Mouse (Mus musculus): ENCODE measurements around the gene Ctnnd2.

The Ctnnd2 gene

DNA sequence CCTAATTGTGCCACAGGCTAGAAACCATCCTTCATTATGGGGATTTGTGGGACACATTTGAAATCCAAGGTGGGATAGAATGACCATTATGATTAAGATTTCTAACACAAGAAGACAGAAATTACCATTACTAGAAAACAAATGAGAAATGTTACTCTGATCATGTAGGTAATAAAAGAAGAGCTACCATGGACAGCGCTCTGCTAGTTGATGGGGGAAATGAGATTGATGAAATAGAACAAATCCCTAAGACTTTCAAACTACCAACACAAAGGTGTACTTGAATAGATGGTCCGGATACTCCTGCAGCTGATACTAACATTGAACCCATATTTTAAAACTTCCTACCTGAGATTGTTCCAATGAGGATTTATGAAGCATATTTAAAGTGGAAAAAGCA is 68.5 kb downstream of the Ctnnd2 start:
- DNase-seq (ENCODE audit: low read depth, low spot score) = peak; percentile 13

DNA sequence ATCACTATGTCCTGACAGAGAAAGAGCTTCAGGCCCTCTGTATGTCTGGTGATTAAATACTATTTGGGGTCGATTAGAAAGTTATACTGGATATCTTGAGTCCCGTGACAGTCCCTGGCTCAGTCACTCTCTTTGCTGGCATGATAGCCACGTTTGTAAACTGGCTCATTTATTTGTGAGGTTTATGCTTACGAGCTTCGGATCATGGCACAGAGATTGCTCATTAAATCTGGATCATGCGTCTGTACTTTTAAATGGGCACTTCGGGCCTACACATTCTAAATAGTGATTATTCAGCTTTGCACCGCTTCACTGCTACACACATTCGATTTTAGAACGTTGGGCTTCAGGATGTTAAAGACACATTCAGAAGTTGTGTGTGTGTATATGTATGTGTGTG is 96.4 kb downstream of the Ctnnd2 start:
- DNase-seq (ENCODE audit: low read depth, low spot score) = no peak

DNA sequence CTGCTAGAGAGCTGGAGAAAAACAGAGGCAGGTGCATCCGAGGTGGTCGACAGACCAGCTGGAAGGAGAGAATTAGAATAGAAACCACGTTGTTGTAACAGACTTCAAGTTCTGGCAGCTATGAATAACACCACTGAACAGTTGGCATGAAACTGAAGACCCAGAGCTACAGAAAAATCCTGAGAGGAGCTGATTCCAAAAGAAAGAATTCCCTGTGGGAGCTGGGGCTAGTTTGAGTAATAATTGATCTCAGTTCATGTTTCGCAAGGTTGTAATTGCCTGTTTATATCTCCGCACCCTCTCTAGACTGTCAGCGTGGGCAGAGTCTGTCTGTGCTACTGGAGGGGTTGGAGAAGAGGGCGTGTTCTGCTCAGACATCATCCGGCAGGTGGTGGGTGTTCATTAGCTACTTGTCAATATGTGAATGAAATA is 98.8 kb downstream of the Ctnnd2 start:
- no peak for DNase-seq (ENCODE audit: low read depth, low spot score)

DNA sequence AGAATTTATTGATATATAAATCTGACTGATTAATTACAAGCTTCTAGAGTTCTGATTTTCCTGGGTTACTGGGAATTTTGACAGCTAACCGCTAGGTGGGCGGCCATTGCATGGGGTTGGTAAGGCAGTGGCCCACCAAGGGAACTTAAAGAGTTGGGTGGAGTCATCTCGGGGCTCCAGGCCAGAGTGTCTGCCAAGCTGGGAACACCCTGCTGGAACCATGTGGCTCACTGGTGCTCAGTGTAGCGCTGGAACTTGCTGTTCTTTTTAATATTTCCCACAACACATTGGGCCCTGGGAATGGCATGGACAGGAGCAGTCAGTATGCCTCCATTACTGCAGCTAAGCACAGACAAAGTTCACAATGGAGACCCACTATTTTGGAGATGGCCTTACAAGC is 99.9 kb downstream of the Ctnnd2 start:
- no peak for DNase-seq (ENCODE audit: low read depth, low spot score)

DNA sequence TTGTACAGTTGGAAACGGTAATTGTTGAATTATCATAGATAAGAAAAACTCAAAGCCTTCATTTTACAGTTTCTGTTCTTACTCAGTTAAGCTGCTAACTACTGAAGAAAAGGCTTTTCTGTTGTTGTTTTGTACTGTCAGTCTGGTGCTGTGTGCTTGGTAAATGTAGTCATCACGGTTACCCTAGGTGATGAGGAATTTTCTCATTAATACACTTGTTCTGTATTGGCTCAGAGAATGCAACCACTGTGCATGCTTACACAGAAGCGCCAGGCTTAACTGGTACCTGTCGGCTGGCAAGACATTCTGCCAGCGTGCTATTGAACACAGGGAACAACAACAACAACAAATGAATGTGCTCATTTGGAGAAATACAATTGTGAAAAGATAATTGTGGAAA is 103.3 kb downstream of the Ctnnd2 start:
- no peak for DNase-seq (ENCODE audit: low read depth, low spot score)

DNA sequence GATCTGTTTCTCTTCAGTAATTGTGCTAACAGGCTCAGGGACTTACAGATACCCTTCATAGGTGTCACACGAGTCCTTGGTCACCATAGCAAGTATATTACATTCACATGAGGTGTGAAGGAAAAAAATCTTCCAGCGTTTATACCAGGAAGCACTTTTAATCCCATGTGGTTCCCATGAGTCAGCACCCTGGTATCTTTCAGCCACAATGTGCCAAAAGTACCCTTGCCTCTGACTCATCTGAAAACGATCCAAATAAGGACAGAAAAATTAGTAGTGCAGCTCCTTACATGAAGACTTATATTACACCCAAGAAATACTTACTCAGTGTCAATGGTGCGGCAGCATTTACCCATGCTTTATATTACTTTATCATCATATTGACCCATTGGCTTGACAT is 104.3 kb downstream of the Ctnnd2 start:
- DNase-seq (ENCODE audit: low read depth, low spot score) = no peak

DNA sequence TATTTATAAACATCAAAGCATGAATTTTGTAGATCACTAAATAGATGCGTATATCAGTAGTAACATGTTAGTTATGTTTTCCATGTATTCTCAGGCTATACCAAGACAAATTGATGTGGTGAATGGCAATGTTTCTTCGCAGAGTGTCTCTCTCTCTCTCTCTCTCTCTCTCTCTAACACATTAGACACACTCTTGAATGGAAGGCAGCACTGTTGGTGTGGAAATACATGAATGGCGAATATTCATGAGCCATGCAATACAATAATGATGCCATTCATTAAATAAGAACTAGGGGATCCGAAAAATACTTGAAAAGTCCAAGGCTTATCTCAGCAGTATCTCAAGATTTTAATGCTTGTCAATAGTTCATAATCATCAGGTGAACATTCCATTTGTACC is 106.2 kb downstream of the Ctnnd2 start:
- DNase-seq (ENCODE audit: low read depth, low spot score) = no peak

DNA sequence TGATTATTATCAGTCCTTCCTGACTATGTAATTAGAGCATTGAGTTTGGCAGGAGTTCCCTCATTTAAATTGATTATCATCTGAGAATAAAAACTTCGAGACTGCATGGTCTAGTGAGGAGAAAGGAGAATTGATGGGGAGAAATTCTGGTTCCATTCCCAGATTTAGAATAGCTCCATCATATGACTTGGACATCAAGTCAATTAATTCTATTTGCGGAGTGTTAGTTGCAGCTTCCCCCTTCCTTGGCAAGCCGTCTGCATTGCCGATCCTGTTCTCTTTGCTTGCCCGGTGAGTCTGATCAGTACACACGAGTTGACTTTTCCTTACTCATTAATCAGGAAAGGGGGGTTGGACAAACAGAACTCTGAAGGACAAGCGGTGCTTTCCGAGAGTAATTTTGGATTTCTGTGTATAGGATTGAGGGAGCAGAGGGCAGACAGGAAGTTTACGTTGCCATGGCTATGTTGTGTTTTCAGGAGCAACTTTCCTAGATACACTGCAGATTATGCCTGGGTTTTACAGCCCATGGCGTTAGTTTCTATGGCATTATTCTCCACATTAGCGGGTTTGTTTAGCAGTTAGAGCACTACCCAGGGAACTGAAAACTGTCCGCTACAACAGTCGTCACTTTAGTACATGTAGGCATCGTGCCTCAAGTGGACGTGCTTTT is 113.3 kb downstream of the Ctnnd2 start:
- no peak for DNase-seq (ENCODE audit: low read depth, low spot score)

DNA sequence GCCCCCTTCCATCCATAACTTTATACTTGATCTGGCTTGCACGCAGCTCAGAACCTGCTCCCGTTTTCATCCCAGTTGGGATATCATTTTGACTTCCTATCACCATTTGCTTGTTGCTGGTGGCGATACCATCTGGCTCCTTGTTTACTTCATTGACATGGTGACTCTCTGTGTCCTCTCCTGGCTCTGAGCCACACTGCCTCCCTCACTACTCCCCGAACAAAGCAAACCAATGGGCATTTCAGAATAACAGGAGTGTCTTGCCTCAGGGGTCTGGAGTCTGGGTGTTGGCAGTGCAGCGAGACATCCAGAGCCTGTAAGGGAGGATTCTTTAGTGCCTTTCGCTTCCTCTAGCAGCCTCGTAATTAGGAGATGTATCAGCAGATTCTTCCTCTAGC is 113.9 kb downstream of the Ctnnd2 start:
- no peak for DNase-seq (ENCODE audit: low read depth, low spot score)

DNA sequence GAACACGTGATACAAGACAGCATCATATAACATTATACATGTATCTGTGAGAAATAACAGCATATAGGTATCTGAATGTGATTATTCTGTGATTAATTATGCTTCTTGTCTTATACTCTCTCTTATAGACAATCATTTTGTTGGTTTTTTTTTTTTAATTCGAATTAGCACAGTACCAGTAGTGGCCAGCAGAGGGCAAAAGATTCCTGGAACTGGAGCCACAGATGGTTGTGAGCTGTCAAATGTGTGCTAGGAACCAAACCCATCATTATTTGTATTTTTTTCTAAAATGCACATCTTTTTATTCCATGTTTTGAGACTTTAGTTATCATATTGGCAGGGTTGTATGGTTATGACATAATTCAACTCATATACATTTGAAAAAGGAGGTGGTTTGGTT is 130.4 kb downstream of the Ctnnd2 start:
- DNase-seq (ENCODE audit: low read depth, low spot score) = no peak

DNA sequence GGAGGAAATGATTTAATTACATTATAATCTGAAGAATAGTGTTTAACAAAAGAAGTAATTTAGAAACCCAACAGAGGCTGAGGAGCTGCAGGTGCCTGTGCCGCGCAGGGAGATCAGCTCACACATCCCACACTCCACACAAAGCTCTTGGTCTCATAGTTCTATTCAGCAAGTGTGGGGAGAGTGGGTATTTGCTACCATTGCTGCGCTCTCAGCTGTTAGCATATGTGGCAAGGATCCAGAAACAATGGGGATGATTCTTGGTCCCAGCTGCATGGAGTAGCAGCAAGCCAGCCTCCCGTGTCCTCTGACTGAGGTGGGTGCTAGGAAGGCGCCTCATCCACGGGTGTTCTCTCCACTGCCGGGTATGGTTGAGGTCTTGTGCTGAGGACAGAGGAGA is 134.0 kb downstream of the Ctnnd2 start:
- no peak for DNase-seq (ENCODE audit: low read depth, low spot score)

DNA sequence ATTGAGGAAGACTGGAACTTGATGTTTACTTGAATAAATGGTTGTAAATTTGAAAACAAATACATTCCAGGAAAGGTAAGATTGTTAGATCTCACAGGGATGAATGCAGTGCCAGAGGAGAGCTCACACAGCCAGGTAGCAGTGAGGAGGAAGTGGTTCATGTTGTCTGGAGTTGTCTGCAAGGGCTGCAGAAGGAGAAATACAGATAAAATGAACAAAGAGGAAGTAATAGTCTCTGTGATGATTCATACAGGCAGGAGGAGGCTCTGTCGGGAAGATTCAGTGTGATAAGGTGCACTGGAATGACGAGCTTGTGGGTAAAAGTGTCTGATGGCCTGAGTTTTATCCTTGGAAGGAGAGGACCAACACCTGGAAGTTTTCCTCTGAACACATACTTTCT is 150.2 kb downstream of the Ctnnd2 start:
- no peak for DNase-seq (ENCODE audit: low read depth, low spot score)

DNA sequence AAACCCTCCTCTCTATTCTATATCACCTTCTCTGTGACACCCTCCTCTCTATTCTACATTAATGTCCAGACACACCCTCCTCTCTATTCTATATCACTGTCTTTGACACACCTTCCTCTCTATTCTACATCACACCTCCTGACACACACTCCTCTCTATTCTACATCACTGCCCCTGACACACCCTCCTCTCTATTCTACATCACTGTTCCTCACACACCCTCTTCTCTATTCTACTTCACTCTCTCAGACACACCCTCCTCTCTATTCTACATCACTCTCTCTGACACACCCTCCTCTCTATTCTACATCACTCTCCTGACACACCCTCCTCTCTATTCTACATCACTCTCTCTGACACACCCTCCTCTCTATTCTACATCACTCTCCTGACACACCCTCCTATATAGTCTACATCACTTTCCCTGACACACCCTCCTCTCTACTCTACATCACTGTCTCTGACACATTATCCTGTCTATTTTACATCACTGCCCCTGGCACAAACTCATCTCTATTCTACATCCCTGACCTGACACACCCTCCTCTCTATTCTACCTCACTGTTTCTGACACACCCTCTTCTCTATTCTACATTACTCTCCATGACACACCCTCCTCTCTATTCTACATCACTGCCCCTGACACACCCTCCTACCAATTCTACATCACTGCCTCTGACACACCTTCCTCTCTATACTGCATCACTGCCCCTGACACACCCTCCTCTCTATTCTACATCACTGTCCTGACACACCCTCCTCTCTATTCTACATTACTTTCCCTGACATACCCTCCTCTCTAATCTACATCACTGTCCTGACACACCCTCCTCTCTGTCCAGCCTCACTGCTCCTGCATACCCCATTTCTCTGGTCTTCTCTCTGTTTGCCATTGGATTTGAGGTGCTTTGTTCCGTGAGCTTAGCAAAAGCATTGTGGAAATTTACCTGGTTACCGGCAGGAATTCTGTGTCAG is 161.2 kb downstream of the Ctnnd2 start:
- no peak for DNase-seq (ENCODE audit: low read depth, low spot score)

DNA sequence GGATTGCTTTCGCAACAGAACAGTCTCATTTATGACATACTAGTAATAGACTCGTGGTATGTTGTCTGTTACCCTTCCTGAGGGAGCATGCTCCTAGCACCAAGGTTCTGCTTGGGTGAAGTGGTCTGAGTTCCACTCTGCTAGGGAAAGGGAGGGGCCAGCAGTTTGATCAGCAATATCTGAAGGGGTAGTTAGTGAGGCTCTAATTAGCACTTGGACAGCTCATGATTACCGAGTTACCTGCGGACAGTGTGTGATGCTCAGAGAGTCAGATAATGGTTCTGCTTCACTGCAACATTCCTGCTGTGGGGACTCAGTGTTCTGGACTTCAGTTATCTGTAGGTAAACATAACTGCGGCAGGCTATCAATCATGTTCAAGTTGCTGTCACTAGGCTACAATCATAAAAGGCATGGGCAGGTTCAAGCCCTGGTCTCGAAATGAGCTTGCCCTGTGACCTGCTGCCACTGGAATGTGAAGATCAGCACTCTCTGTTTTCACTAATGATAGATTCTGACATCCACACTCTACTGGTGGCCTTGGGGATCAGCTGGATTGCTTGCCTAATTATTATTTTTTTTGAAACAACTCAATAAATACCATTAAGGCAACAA is 166.3 kb downstream of the Ctnnd2 start:
- peak; percentile 6 for DNase-seq (ENCODE audit: low read depth, low spot score)

DNA sequence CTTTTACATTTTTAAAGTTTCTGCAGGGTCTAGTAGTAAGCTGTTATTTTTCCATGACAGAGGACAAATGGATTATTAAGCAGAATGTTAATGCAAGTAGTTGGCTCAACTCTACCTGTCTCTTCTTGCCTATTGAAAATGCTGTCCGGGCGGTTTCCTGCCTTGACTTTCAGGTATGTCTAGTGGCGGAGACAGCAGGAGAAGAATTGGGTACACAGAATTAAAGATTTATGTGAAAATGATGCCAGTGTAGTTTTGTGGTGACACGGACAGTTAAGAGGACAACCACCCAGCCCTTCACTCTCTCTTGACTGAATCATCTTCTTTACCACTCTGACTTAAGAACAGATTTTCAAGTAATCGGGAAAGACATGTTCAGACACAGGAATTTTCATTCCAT is 173.4 kb downstream of the Ctnnd2 start:
- DNase-seq (ENCODE audit: low read depth, low spot score) = peak; percentile 6

DNA sequence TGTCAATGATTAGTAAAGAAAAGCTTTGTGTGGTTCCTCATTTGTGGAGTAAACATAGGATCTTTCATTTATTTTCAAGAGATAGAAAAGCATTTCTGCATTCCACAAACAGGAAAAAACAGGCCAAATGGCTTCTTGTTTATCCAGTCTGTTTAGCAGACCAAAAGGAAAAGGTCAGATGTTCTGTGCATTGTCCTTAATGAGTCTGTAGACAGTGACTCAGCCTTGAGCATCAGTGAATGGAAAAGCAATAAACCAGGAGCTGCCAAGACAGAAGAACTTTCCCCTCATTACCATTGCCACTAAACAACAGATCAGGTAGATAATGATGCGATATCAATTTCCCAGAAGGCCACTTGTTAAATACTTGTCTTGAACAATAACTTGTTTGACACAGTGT is 192.1 kb downstream of the Ctnnd2 start:
- no peak for DNase-seq (ENCODE audit: low read depth, low spot score)

DNA sequence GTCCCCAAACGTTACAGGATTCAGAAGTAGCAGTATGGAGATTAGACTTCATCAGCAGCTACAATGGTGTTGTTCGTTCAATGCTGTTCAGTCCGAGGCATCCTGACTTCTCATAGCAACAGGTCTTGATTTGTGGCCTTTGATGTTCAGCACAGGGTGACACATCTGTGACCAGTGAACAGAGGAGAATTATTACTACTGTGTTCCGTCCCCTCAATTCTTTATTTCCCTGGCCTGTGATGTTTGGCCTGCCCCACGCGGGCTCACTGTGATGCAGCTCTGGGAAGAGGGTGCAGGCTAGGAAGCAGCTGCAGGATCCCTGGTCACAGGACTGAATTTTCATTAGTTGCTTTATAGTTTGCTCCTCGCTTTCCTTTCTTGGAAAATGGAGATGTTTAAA is 197.6 kb downstream of the Ctnnd2 start:
- DNase-seq (ENCODE audit: low read depth, low spot score) = no peak

DNA sequence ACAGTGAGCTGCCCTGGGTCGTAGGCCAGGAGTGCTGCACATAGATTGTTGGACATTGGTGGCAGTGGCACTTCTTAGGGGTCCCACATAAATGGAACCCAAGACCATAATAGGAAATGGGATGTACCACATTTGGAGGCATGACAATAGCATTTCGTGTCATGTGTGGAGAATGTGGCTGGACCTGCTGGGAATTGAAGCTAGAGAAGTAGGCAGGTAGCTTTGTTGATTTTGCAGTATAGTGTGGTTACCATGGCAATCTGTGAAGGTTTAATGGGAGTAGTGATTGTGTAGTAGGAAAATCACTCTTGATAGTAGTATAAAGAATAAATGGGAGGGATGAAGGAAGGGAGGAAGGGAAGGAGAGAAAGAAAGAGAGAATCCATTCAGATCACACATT is 198.8 kb downstream of the Ctnnd2 start:
- no peak for DNase-seq (ENCODE audit: low read depth, low spot score)

DNA sequence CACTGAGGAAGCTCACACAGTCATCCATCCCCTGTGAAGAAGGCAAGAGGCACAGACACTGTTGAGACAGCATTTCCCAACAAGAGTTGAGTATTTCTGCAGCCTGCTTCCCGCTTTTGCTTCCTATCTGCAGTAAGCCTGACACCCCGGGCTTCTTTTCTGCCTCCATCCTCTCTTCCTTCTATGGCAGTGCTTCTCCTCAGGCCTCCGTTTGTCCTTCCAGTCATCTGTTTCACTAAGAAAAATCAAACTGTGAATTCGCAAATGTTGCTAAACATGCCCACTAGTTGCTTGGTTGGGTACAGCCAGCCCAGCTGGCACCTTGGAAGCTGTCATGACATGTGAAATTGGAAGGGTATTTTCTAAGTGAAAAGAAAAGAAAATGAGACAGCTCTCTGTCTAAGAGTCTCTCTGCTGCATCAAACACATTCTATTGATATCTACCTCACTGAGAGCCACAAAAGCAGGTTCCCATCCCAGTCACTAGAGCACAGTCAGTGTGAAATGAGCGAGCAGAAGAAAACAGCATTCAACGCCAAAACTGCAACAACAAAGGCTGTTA is 201.3 kb downstream of the Ctnnd2 start:
- DNase-seq (ENCODE audit: low read depth, low spot score) = no peak

DNA sequence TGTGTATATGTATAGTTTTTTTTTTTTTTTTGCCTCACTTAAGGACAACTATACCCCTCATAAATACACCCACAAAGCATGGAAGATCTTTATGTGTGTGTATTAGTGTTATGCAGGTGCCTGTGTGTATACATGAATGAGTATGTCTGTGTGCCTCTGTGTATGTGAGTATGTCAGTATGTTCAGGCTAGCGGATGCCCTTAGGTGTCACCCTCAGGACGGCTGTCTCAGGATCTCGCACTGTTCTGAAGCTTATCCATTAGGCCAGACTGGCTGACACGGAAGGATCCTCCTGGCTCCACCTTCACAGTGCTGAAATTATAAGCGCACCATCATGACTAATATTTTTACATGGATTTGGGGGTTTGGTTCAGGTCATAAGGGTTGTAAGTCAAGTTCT is 202.5 kb downstream of the Ctnnd2 start:
- DNase-seq (ENCODE audit: low read depth, low spot score) = no peak

DNA sequence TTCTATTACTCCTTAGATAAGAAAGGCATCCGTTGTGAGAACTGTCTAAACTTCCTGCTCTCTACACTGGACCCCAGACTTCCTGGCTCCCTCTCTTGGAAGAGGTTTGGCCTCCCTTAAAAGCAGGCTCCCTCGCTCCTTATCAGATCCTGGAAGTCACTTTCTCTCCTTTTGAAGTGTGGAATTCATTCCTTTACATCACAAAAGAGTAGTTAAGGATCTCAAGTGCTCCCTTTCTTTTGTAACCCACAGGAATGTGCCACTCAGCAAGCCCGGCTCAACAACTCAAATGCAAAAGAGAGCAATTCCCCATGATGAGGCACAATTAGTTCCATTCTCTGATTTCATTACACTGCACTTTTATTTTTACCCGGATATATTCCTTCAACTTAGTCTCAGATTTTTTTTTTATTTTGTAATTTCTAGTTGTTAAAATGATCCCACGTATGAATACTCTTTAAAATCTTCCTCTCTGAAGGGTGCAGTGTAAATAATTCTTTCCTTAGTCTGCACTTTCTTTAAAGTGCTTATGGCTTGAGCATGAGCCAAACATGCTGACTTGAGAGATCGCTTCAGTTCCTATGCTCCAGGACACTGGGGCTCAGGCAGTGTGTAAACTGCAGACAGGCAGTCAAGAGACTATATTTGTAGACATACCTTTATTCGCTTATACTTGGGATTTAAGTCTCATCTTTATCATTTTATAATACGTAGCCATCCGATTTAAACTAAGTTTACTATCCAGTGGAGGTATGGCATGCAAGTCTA is 210.9 kb downstream of the Ctnnd2 start:
- no peak for DNase-seq (ENCODE audit: low read depth, low spot score)

DNA sequence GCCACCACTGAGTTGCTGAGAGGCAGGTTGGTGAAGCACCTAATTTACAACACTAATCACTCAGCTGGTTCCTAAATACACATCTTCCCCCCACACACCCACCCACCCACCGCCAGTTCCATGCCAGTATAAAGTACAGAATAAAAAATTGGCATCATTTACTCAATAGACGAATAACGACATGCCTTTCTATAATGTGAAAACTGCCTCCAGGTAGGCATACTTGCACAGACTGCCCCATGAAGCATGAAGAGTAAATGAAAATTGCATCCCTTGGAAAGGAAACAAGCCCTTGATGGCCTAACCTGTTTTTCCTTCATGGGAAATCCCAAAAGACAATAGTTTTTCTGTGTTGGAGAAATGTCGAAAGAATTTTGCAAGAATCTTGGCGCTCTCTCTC is 212.0 kb downstream of the Ctnnd2 start:
- no peak for DNase-seq (ENCODE audit: low read depth, low spot score)
